Mouse (Mus musculus): ENCODE results near the gene Nrxn2. TPM values are rescaled to one million over a fixed set of nuclear protein-coding genes. Genes with fewer than 3 reads are reported as not detected.

Gene Nrxn2
- polyA plus RNA-seq, 1 experiment from 2014 or later = 54.1 TPM

DNA sequence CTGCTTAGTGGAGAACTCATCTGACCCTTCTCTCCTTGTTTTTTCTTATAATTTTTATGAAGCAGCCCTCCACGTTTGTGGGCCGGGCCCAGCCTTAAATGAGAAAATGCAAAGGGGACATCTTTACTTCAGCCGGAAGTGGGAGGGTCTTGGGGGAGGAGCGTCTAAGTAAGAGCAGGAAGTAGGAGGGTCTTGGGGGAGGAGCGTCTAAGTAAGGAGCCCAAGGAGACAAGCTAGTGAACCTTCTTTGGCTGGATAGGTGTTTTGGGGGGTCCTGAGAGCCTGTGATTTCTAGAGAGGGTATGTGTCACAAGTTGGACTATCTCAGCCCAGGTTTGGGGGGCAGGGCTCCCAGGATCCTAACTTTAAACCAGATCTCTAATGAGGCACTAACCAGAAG lies 96.9 kb downstream of the Nrxn2 start:
- Histone ChIP-seq H3K9me3 (ENCODE audit: control insufficient read depth, low read length) (no peaks in the 10 kb centered on the region), H3K36me3 (ENCODE audit: control insufficient read depth, insufficient read depth, low read length) (peaks cover 90% of the 10 kb centered on the region), H3K4me3 (replicated peaks; ENCODE audit: low read depth, low read length) (no peak overlapping the region), H3K9ac (replicated peaks; ENCODE audit: low read length) (no peak overlapping the region), H3K4me2 (ENCODE audit: low read length) (no peak overlapping the region), H3K27ac (replicated peaks; ENCODE audit: low read depth, low read length) (no peak overlapping the region), H3K27me3 (ENCODE audit: control insufficient read depth, insufficient read depth, low read length) (no peaks in the 10 kb centered on the region), H3K4me1 (ENCODE audit: control insufficient read depth, insufficient read depth, low read length) (peaks cover 33% of the 10 kb centered on the region)
- WGBS = 63% methylated on average over 5 of the region's 5 CpGs
- DNase-seq (no peak), ATAC-seq (ENCODE audit: low FRiP score, low TSS enrichment) (no peak)

- Histone ChIP-seq H3K4me1 (ENCODE audit: control insufficient read depth, insufficient read depth, low read length) (peaks cover 33% of the 10 kb centered on the region), H3K4me2 (ENCODE audit: low read length) (no peak overlapping the region), H3K27ac (replicated peaks; ENCODE audit: low read depth, low read length) (no peak overlapping the region), H3K4me3 (replicated peaks; ENCODE audit: low read depth, low read length) (no peak overlapping the region), H3K36me3 (ENCODE audit: control insufficient read depth, insufficient read depth, low read length) (peaks cover 90% of the 10 kb centered on the region), H3K9ac (replicated peaks; ENCODE audit: low read length) (no peak overlapping the region), H3K9me3 (ENCODE audit: control insufficient read depth, low read length) (no peaks in the 10 kb centered on the region), H3K27me3 (ENCODE audit: control insufficient read depth, insufficient read depth, low read length) (no peaks in the 10 kb centered on the region)
- DNase-seq = no peak
- ATAC-seq (ENCODE audit: low FRiP score, low TSS enrichment) = no peak
- WGBS = 62% methylated on average over 8 of the region's 8 CpGs
These were observed 97.6 kb downstream of the Nrxn2 start for GRCm38 (mm10) chr19:6516153-6516552.

GRCm38 (mm10) chr19:6518601-6519000 lies 100.1 kb downstream of the Nrxn2 start:
- Histone ChIP-seq H3K4me3 (replicated peaks; ENCODE audit: low read depth, low read length) (no peak overlapping the region; the same call in 1 of the 2 replicates), H3K9ac (replicated peaks; ENCODE audit: low read length) (no peak overlapping the region; the same call in 1 of the 2 replicates), H3K27ac (replicated peaks; ENCODE audit: low read depth, low read length) (peak overlapping the region; percentile 84), H3K36me3 (ENCODE audit: control insufficient read depth, insufficient read depth, low read length) (peaks cover 91% of the 10 kb centered on the region), H3K27me3 (ENCODE audit: control insufficient read depth, insufficient read depth, low read length) (no peaks in the 10 kb centered on the region), H3K4me1 (ENCODE audit: control insufficient read depth, insufficient read depth, low read length) (peaks cover 30% of the 10 kb centered on the region), H3K9me3 (ENCODE audit: control insufficient read depth, low read length) (no peaks in the 10 kb centered on the region), H3K4me2 (ENCODE audit: low read length) (peak overlapping the region; percentile 36)
- 8% methylated on average over 5 of the region's 5 CpGs for WGBS
- peak; percentile 64 for ATAC-seq (ENCODE audit: low FRiP score, low TSS enrichment)
- peak; percentile 91 for DNase-seq

- Histone ChIP-seq H3K36me3 (ENCODE audit: control insufficient read depth, insufficient read depth, low read length) (peaks cover 89% of the 10 kb centered on the region), H3K9ac (replicated peaks; ENCODE audit: low read length) (no peak overlapping the region), H3K27ac (replicated peaks; ENCODE audit: low read depth, low read length) (peak overlapping the region; percentile 84), H3K27me3 (ENCODE audit: control insufficient read depth, insufficient read depth, low read length) (no peaks in the 10 kb centered on the region), H3K9me3 (ENCODE audit: control insufficient read depth, low read length) (no peaks in the 10 kb centered on the region), H3K4me3 (replicated peaks; ENCODE audit: low read depth, low read length) (no peak overlapping the region), H3K4me1 (ENCODE audit: control insufficient read depth, insufficient read depth, low read length) (peaks cover 30% of the 10 kb centered on the region), H3K4me2 (ENCODE audit: low read length) (peak overlapping the region; percentile 36)
- DNase-seq = peak; percentile 56
- 43% methylated on average over 2 of the region's 2 CpGs for WGBS
- no peak for ATAC-seq (ENCODE audit: low FRiP score, low TSS enrichment)
These were observed 101.0 kb downstream of the Nrxn2 start for GRCm38 (mm10) chr19:6519483-6519882.

GRCm38 (mm10) chr19:6521630-6522029 lies 103.1 kb downstream of the Nrxn2 start:
- WGBS = 91% methylated on average over 3 of the region's 3 CpGs
- Histone ChIP-seq H3K9ac (replicated peaks; ENCODE audit: low read length) (no peak overlapping the region), H3K27me3 (ENCODE audit: control insufficient read depth, insufficient read depth, low read length) (no peaks in the 10 kb centered on the region), H3K4me3 (replicated peaks; ENCODE audit: low read depth, low read length) (no peak overlapping the region), H3K9me3 (ENCODE audit: control insufficient read depth, low read length) (no peaks in the 10 kb centered on the region), H3K4me1 (ENCODE audit: control insufficient read depth, insufficient read depth, low read length) (peaks cover 30% of the 10 kb centered on the region), H3K27ac (replicated peaks; ENCODE audit: low read depth, low read length) (no peak overlapping the region), H3K36me3 (ENCODE audit: control insufficient read depth, insufficient read depth, low read length) (peaks cover 87% of the 10 kb centered on the region), H3K4me2 (ENCODE audit: low read length) (no peak overlapping the region)
- ATAC-seq (ENCODE audit: low FRiP score, low TSS enrichment) (no peak), DNase-seq (no peak)

DNA sequence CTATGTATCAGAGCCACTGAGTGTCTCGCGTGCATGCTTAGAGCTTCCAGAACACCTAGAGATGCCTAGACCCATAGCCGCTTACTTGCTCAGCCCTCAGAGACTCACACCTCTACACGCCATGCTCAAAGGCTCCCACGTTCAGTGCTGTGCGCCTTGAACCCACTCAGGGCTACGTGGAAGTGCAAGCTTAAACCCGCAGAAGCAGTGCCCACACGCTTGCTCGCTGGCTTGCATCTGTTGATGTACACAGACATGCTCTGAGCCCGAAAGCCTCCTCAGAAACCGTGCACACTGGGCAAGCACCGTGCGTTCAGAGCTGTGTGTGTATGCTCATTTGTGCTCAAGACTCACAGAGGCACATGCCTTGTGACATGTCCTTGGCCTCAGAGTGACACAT lies 103.8 kb downstream of the Nrxn2 start:
- Histone ChIP-seq H3K4me1 (ENCODE audit: control insufficient read depth, insufficient read depth, low read length) (peaks cover 27% of the 10 kb centered on the region), H3K27me3 (ENCODE audit: control insufficient read depth, insufficient read depth, low read length) (no peaks in the 10 kb centered on the region), H3K27ac (replicated peaks; ENCODE audit: low read depth, low read length) (no peak overlapping the region), H3K36me3 (ENCODE audit: control insufficient read depth, insufficient read depth, low read length) (peaks cover 87% of the 10 kb centered on the region), H3K4me2 (ENCODE audit: low read length) (no peak overlapping the region), H3K9me3 (ENCODE audit: control insufficient read depth, low read length) (no peaks in the 10 kb centered on the region), H3K9ac (replicated peaks; ENCODE audit: low read length) (no peak overlapping the region), H3K4me3 (replicated peaks; ENCODE audit: low read depth, low read length) (no peak overlapping the region)
- WGBS = 94% methylated on average over 14 of the region's 14 CpGs
- ATAC-seq (ENCODE audit: low FRiP score, low TSS enrichment) (no peak), DNase-seq (no peak)

GRCm38 (mm10) chr19:6525023-6525422 lies 106.5 kb downstream of the Nrxn2 start:
- H3K4me1 ChIP-seq (ENCODE audit: control insufficient read depth, insufficient read depth, low read length) = peaks cover 10% of the 10 kb centered on the region; the same call in 1 of the 2 replicates
- DNase-seq = no peak
- no peaks in the 10 kb centered on the region for H3K9me3 ChIP-seq (ENCODE audit: control insufficient read depth, low read length)
- H3K36me3 ChIP-seq (ENCODE audit: control insufficient read depth, insufficient read depth, low read length) = peaks cover 75% of the 10 kb centered on the region
- ATAC-seq (ENCODE audit: low FRiP score, low TSS enrichment) = no peak
- 80% methylated on average over 4 of the region's 4 CpGs for WGBS
- H3K4me3 ChIP-seq (replicated peaks; ENCODE audit: low read depth, low read length) = no peak overlapping the region
- no peak overlapping the region for H3K27ac ChIP-seq (replicated peaks; ENCODE audit: low read depth, low read length)
- no peak overlapping the region for H3K4me2 ChIP-seq (ENCODE audit: low read length)
- no peak overlapping the region for H3K9ac ChIP-seq (replicated peaks; ENCODE audit: low read length)
- H3K27me3 ChIP-seq (ENCODE audit: control insufficient read depth, insufficient read depth, low read length) = no peaks in the 10 kb centered on the region

GRCm38 (mm10) chr19:6526010-6526409 lies 107.5 kb downstream of the Nrxn2 start:
- DNase-seq (no peak), ATAC-seq (ENCODE audit: low FRiP score, low TSS enrichment) (no peak)
- H3K9ac ChIP-seq (replicated peaks; ENCODE audit: low read length) = no peak overlapping the region
- H3K4me1 ChIP-seq (ENCODE audit: control insufficient read depth, insufficient read depth, low read length) = peaks cover 15% of the 10 kb centered on the region; the same call in 1 of the 2 replicates
- H3K36me3 ChIP-seq (ENCODE audit: control insufficient read depth, insufficient read depth, low read length) = peaks cover 66% of the 10 kb centered on the region
- no peaks in the 10 kb centered on the region for H3K27me3 ChIP-seq (ENCODE audit: control insufficient read depth, insufficient read depth, low read length)
- WGBS = 97% methylated on average over 9 of the region's 9 CpGs
- no peak overlapping the region for H3K27ac ChIP-seq (replicated peaks; ENCODE audit: low read depth, low read length)
- no peak overlapping the region for H3K4me3 ChIP-seq (replicated peaks; ENCODE audit: low read depth, low read length)
- no peak overlapping the region for H3K4me2 ChIP-seq (ENCODE audit: low read length)
- H3K9me3 ChIP-seq (ENCODE audit: control insufficient read depth, low read length) = no peaks in the 10 kb centered on the region

- no peak overlapping the region for H3K27ac ChIP-seq (replicated peaks; ENCODE audit: low read depth, low read length)
- no peak overlapping the region for H3K4me3 ChIP-seq (replicated peaks; ENCODE audit: low read depth, low read length)
- DNase-seq (no peak), ATAC-seq (ENCODE audit: low FRiP score, low TSS enrichment) (no peak)
- H3K4me2 ChIP-seq (ENCODE audit: low read length) = no peak overlapping the region
- no peaks in the 10 kb centered on the region for H3K27me3 ChIP-seq (ENCODE audit: control insufficient read depth, insufficient read depth, low read length)
- no peak overlapping the region for H3K9ac ChIP-seq (replicated peaks; ENCODE audit: low read length)
- peaks cover 29% of the 10 kb centered on the region for H3K4me1 ChIP-seq (ENCODE audit: control insufficient read depth, insufficient read depth, low read length)
- no peaks in the 10 kb centered on the region for H3K9me3 ChIP-seq (ENCODE audit: control insufficient read depth, low read length)
- H3K36me3 ChIP-seq (ENCODE audit: control insufficient read depth, insufficient read depth, low read length) = peaks cover 61% of the 10 kb centered on the region
- WGBS = 94% methylated on average over 3 of the region's 3 CpGs
These were observed 108.9 kb downstream of the Nrxn2 start for GRCm38 (mm10) chr19:6527439-6527838.
